Mouse (Mus musculus) adrenal gland, adult 2 months (tissue): Measurements from ENCODE around the gene Trim2. TPM values are rescaled to one million over a fixed set of nuclear protein-coding genes. Genes with fewer than 3 reads are reported as not detected.

Experiments used
- DNase-seq: peaks from one replicate; pipeline ENCODE4 v3.0.0; 2021
- long read RNA-seq: library from polyadenylated mRNA; stranded (forward); transcript quantifications from one replicate; pipeline ENCODE4 v2.0.0, GENCODE M21; 2021
- polyA plus RNA-seq: library from polyadenylated mRNA; depleted of rRNA; stranded (reverse); fragments of >200 nt; gene quantifications from 2 replicates; pipeline ENCODE4 v1.2.3, GENCODE M21; 2012; rRNA removed
- total RNA-seq, 2 experiments: library from RNA; stranded (reverse); gene quantifications; 2 replicates each; pipeline ENCODE4 v1.2.3; 2021

The Trim2 gene
- total RNA-seq: 100 to 1,000 TPM in 1 of 2 experiments, 10 to 100 TPM in 1; 34.1 to 125 TPM
- 58.3 and 115 TPM in 2 replicates for polyA plus RNA-seq
- long read RNA-seq, full-length matches to known transcripts: 6 of 21 reads
- long read RNA-seq, partial matches to known transcripts: 11 of 21 reads
- long read RNA-seq, other reads (novel, unspliced or antisense): 4 of 21 reads

GRCm38 (mm10) chr3:84306777-84307176, at the start of gene Trim2:
TSS of gene Trim2 (minus strand) at chr3:84306877.
- DNase-seq: no peak

DNA sequence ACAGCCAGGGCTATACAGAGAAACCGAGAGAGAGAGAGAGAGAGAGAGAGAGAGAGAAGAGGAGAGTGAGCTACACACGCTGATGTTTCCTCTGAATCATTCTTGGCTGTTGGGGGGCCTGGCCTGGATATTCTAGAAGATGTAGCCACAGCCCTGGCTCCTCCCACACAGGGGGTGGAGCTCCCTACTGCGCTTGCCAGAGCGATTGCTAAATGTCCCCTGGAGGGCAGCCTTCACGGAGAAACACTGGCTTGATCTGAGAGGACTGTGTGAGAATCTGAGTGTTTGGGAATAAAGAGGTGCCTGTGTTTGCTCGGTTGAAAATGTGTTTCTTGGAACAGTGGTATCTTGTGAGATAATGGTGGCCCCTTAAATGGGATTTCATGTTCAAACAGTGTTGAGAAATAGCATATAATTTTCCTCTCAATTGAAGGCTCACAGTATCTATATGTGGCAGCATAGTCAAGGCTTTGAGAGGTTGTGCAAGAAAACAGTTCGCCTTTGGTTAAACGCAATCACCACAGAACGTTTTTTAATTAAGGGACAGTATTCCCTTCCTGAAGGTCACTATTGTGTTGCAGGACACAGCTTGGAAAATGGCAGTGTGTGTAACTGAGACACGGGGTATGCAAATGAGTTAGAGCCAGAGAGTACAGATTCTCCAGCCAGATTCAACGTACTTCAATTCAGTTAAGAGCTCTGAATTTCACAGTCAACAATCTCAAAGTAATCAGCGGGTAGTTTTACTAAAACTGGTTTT, 49.4 kb upstream of the Trim2 start:
- peak; percentile 93 for DNase-seq

DNA sequence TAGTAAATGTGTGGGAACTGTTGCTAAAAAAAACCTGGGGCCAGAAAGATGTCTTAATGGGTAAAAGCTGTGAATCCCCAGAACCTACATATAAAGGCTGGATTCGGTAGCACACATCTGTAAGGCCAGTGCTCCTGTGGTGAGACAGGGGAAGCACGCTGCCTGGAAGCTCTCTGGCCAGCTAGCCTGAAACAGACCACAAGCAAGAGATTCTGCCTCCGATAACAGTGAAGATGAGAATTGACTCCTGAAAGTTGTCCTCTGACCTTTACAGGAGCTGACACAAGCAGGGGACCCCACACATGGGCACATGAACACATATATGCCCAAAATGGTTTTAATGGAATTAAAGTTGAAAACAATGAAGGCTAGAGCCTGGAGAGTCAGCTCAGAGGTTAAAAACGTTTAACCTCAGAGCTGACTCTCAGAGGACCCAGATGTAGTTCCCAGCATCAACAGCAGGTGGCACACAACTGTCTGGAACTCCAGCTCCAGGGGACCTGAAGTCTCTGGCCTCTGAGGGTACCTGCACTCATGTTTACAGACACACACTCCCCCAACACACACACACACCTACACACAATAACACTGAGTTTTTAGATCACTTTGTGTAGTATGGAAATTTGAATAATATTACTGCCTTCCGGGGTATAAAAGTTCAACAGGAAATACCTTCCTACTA, 45.8 kb upstream of the Trim2 start:
- DNase-seq: peak; percentile 70

DNA sequence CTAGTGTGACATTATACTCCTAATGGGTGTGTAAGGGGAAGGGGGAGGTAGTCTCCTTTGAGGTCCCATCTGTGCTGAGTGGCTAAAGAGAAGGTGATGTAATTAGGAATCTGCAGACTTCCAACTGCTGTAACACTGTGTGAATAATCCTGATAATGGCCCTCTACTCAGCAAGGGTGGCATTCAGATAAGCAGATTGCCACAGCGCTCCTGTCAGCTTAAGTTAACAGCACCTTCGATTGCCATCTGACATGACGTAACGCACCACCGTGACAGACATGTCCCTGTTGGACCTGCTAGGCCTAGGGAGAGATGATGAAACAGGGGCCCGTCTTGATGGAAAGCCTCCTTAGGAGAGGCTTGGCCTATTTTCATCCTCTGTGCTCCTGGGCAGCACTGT, 43.6 kb upstream of the Trim2 start:
- peak; percentile 31 for DNase-seq

DNA sequence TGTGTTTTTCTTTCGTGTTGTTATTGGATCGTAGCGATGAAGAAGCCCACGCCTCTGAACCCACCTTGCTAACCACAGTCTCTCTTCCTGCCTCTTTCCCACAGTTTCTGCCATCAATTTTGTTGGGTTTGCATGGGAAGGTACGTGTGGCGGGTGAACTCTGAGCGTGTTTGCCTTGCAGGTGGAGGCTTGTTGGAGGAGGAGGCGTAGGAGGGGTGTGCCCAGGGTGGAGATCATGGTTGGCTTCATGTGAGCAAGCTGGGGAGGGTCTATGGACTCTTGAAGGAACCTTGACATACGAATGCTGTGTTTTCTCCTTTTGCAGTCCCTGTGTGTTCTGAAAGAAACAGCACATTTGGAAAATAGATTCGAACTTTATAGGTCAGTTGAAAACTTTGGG, 43.1 kb upstream of the Trim2 start:
- no peak for DNase-seq

DNA sequence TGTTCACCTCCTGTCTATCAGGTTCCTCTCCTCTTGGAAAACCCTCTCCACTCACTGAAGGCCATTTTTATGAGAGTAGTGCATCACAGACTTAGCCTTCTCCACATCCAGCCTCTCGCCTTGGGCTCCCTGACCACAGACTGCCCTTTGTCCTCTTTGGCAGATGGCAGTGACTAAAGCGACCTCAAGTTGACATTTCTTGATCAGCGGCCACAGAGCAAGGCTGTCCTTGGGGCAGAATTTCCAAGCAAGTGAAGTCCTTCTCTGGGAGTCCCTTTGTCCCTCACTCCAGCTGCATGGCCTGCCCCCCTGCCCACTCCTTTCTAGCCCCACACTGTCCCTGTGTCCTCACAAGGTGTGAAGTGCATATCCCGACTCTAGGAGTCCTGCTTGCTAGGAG, 40.7 kb upstream of the Trim2 start:
- DNase-seq: peak; percentile 86

- no peak for DNase-seq
These were observed 39.9 kb upstream of the Trim2 start for GRCm38 (mm10) chr3:84346456-84347150.

DNA sequence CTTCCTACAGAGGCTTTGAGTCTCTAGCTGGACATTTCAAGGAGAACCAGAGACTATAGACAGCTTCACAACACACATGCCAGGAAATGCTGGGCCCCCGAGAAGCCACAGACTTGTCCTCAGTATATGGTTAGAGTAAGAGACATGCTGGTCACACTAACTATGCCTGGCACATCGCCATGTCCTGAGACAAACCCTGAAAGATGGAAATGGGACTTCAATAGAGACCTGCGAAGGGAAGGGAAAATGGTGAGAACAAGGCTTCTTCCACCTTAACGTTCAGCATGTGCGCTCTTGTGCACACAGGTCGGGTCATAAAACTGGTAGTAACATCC, 38.9 kb upstream of the Trim2 start:
- DNase-seq: peak; percentile 43

DNA sequence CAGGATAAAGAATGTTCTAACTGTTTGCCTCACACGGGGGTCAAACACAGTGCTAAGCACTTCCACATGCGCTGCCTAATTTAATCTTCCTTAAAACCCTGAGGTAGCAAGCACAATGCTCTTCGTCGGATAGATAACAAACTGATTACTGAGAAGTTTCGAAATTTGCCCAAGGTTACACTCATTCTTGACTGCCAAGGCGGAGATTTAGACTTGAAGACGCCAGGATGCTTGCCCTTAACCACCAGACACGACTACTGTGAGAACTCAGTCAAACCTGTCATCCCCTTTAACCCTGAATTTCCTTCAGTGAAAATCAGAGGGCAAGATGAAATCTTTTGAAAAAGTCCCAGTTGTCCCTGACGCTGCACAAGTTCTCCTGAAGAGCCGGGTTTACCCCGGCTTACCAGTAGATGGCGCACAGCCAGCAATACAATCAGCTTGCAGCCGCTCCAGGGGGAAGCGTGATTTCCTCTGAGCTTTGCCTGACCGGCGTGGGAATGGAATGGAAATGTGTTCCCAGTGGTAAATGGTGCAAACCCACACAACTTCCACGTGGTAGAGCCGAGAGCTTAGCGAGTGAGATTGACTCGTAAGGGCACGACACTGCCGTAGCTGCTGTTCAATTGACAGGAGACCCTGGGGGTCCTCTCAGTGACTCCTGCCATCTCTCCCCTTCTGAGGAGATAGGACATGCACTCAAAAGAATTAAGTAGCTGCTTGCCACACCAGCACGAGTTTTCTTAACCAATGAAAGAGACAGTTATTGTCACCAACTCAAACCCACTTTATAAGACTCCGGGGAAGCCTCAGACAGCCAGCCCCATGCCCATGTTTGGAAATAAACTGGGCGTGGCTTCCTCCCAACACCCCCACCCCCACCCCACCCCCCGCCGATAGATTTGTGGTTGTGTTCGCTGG, 38.3 kb upstream of the Trim2 start:
- DNase-seq: peak; percentile 89

- no peak for DNase-seq
These were observed 36.4 kb upstream of the Trim2 start for GRCm38 (mm10) chr3:84343101-84343500.

DNA sequence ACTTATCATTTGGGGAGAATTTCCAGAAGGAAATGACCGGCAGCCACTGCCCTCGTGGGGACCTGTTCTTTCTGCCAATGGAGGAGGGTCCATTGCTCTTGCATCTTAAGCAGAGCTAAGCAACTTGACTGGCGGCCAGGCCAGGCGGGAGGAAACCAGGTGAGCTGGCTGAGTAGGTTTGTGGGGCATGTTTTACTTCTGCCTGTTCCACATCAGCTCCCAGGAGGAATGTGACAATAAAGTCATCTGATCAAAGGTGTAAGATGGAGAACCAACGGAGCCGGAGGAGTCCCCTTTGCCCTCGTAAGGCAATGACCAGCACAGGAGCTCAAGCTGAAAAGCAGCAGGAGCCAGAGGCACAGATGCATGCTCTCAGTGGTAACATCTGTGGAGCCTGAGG, 35.1 kb upstream of the Trim2 start:
- no peak for DNase-seq

DNA sequence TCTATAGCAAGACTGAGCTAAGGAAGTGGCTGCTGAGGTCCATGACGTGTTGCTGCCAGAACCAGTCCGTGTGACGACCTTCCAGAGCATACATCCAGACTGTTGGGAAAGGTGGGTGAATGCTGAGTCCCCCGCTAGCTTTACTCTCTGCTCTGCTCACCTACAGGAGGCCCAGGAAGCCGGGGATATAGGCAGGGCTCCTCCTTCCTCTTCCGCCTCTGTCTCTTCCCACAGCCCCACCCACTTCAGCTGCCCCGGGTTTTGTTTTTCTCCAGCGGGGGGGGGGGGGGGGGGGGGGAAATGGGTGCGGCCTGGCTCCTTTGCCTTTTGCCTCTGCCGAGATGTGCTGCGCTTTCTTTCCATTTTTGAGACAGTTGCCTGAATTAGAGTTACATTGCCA, 30.9 kb upstream of the Trim2 start:
- DNase-seq: no peak

DNA sequence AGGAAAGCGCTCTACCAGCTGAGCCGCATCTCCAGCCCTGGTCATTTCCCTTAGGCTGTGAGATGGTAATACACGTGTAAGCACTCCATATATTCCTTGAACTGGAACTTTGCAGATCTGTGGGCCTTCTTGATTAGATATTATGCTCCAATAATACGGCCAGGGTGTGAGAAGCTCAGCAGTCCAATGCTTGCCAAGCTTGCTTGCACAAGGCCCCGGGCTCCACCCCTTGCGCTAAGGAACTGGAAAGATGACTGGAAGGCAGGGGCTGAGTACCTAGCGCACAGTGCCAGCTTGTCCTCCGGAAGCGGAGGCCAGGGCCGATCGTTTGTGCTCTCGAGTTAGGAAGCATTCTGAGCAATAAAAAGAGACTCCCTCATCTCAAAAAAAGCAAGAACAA, 29.7 kb upstream of the Trim2 start:
- peak; percentile 63 for DNase-seq

GRCm38 (mm10) chr3:84335421-84336073, 28.9 kb upstream of the Trim2 start:
- no peak for DNase-seq

GRCm38 (mm10) chr3:84334771-84335420, 28.2 kb upstream of the Trim2 start:
- DNase-seq: peak; percentile 23

GRCm38 (mm10) chr3:84333400-84334349, 27.0 kb upstream of the Trim2 start:
- peak; percentile 82 for DNase-seq

DNA sequence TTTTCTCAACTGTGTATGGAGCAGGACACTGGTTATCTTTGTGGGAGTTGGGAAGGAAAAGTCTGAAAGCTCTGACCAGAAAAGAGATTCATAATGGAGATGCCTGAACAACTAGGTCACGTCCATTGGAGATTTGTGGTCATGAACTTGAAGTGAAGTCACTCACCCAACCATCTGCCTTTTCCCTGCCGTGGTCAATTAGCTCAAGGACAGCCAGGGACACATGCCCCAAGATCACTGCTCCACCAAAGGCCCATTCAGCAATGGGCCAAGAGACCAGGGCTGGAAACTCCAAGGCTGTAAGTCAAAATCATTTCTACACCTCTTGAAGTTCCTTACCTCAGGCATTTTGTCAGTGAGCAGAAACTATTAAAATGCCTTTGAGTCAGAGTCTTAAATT, 23.5 kb upstream of the Trim2 start:
- DNase-seq: peak; percentile 70

DNA sequence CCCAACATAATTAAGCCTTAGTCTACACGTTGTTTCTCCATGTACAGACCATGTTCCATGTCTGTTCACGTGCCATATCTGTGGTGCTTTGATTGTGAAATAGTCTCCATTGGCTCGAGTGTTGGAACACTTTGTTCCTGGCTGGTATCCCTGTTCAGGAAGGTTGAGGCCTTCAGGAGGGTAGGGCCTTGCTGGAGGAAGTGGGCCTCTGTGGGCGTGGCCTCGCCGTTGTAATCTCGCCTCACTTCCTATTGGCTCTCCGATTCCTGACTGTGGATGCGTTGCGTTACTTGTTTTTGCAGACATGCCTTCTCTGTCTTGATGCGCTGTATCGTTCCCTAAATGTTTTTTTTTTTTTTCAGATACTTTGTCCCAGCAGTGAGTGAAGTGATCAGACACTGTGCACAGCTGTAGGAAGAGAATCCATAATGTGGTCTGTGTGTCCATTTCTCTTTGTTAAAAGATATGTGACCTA, 18.3 kb upstream of the Trim2 start:
- DNase-seq: peak; percentile 38

DNA sequence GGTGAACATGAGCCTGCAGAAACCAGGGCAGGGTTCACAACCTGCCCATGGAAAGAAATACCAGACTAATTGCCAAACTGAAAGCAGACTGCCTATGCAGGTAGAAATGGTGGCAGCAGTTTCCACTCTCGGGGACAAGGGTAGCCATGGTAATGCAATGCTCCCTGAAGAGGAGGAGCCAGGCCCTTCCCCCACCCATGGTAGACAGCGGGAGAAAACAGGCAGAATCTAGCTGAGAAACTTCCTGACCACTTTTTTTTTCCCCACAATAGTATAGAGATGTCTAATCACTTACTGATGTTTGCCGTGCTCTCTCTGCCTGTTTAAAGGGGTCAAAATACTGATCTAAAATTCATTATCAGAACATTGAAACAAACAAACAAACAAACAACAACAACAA, 17.8 kb upstream of the Trim2 start:
- DNase-seq: no peak
